Mouse (Mus musculus) stomach, embryonic 15.5 days (tissue): Measurements from ENCODE around the gene Sept11. TPM values are rescaled to one million over a fixed set of nuclear protein-coding genes. Genes with fewer than 3 reads are reported as not detected.

Source experiments
- ATAC-seq: fragments of 200-750 bp; cut with Nextera tagmentation; 2 replicates; pipeline ENCODE4 v1.8.0; 2017; ENCODE audit warnings: low read depth, moderate number of reproducible peaks, moderate TSS enrichment; ENCODE audit not compliant: insufficient read depth, low FRiP score
- H3K27ac ChIP-seq: fragments of 300-500 bp; sonication (generic); 2 replicates; pipeline ENCODE4 v1.5.1; 2015; ENCODE audit warnings: mild to moderate bottlenecking, inconsistent platforms
- H3K27me3 ChIP-seq: fragments of 300-500 bp; sonication (generic); replicated peaks from 2 replicates; pipeline ENCODE4 v1.6.1; 2015; ENCODE audit warnings: inconsistent platforms
- H3K36me3 ChIP-seq: fragments of 300-500 bp; sonication (generic); 2 replicates; pipeline ENCODE4 v1.6.1; 2015; ENCODE audit warnings: inconsistent platforms
- H3K4me1 ChIP-seq: fragments of 300-500 bp; sonication (generic); 2 replicates; pipeline ENCODE4 v1.6.1; 2015; ENCODE audit warnings: inconsistent platforms
- H3K4me2 ChIP-seq: fragments of 300-500 bp; sonication (generic); 2 replicates; pipeline ENCODE4 v1.6.1; 2015; ENCODE audit warnings: mild to moderate bottlenecking, inconsistent platforms
- H3K4me3 ChIP-seq: fragments of 300-500 bp; sonication (generic); replicated peaks from 2 replicates; pipeline ENCODE4 v1.5.1; 2015; ENCODE audit warnings: inconsistent platforms
- H3K9ac ChIP-seq: fragments of 300-500 bp; sonication (generic); 2 replicates; pipeline ENCODE4 v1.6.1; 2015; ENCODE audit warnings: inconsistent platforms
- H3K9me3 ChIP-seq: fragments of 300-500 bp; sonication (generic); 2 replicates; pipeline ENCODE4 v1.6.1; 2016; ENCODE audit warnings: inconsistent platforms
- WGBS: fragments of 180-500 bp; shearing (Covaris S2); methylation state at CpG from one replicate; pipeline ENCODE4 v1.1.7; 2015; 5-methylcytosine and 5-hydroxymethylcytosine counted together
- polyA plus RNA-seq: library from polyadenylated mRNA; unstranded; fragments of >200 nt; fragmentation: Nextera tagmentation; extraction: Ambion mirVana; gene quantifications from 2 replicates; pipeline ENCODE4 v1.2.1, GENCODE M21; 2015

Gene Sept11
- polyA plus RNA-seq, 1 experiment from 2014 or later: 141 TPM

DNA sequence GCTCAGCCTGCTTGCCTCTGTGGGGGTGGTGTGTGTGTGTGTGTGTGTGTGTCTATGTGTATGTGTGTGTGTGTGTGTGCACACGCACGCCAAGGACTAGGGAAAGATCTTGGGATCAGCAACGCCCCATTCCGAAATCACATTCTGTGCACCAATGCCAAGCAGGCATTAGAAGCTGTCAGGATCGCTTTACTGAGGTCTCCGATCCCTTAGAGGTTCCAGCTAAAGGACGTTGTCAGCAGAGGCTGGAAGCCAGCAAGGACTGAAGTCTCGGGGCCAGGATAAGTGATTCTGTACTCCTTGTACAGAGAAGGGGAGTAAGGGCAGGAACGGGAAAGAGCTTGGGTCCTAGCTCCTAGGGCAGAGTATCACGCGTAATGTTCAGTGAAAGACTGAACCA lies 61.2 kb downstream of the Sept11 start:
- Histone ChIP-seq H3K9me3 (no peaks in the 10 kb centered on the region), H3K4me3 (no peak overlapping the region), H3K9ac (no peak overlapping the region), H3K27me3 (no peaks in the 10 kb centered on the region), H3K4me1 (peaks cover 15% of the 10 kb centered on the region), H3K4me2 (no peak overlapping the region), H3K36me3 (0 out of 2 replicates have a peak, but pooled peaks cover 5% of the 10 kb centered on the region), H3K27ac (no peak overlapping the region)
- ATAC-seq: no peak
- WGBS: 81% methylated on average over 11 of the region's 11 CpGs

DNA sequence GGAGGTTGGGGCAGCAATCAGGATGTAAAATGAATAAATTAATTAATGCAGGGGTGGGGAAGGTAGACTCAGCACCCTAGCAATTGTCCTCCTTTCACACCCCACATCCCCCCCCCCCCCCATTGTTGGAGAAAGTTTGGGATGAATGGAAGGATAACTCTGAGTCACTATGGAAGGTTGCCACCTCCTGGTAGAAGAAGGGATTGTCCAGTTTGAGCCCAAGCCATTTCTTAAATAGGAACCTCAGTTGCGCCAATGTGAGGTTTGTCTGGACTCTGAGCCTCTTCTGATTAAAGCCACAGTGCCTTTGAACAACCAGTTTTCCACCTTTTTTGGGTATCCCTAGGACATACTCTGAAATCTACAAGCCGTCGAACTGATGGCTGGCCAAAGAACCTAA lies 70.3 kb downstream of the Sept11 start:
- WGBS: 92% methylated on average over 3 of the region's 3 CpGs
- peak; percentile 18; the same call in 1 of the 2 replicates for ATAC-seq
- H3K9ac ChIP-seq: no peak overlapping the region
- H3K36me3 ChIP-seq: peaks cover 59% of the 10 kb centered on the region
- no peak overlapping the region for H3K4me3 ChIP-seq
- no peak overlapping the region for H3K4me2 ChIP-seq
- H3K9me3 ChIP-seq: no peaks in the 10 kb centered on the region
- no peaks in the 10 kb centered on the region for H3K4me1 ChIP-seq
- H3K27ac ChIP-seq: no peak overlapping the region
- no peaks in the 10 kb centered on the region for H3K27me3 ChIP-seq

DNA sequence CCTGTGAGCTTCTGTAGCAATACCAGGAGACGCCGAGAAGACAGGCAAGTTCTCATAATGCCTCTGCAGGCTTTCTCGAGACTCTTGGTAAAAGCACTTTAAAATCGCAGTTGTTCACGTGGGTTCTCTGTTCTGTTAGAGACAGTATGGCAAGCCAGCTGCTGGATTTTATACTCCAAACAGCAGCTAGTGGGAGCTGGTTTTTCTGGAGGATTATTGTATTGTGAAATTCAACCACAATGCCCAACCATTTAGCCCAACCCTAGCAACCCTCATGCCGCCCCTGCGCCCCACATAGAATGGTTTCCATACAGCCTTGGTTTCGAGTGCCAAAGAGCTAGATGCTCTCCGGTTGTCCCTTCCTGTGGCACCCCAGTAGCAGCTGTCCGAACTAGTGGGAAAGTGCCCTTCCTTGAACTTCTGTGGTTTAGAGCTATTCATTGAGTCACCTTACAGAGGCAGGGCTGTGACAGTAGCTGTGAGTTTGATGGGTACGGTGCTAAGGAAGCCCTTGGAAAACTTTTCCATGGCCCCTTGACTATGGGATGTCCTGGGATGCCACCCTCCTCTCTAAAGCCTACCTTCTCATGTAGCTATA lies 74.8 kb downstream of the Sept11 start:
- 89% methylated on average over 11 of the region's 11 CpGs for WGBS
- no peaks in the 10 kb centered on the region for H3K9me3 ChIP-seq
- peaks cover 45% of the 10 kb centered on the region for H3K36me3 ChIP-seq
- no peak overlapping the region for H3K4me3 ChIP-seq
- ATAC-seq: no peak
- H3K4me1 ChIP-seq: no peaks in the 10 kb centered on the region
- H3K27me3 ChIP-seq: no peaks in the 10 kb centered on the region
- no peak overlapping the region for H3K4me2 ChIP-seq
- no peak overlapping the region for H3K9ac ChIP-seq
- no peak overlapping the region for H3K27ac ChIP-seq

DNA sequence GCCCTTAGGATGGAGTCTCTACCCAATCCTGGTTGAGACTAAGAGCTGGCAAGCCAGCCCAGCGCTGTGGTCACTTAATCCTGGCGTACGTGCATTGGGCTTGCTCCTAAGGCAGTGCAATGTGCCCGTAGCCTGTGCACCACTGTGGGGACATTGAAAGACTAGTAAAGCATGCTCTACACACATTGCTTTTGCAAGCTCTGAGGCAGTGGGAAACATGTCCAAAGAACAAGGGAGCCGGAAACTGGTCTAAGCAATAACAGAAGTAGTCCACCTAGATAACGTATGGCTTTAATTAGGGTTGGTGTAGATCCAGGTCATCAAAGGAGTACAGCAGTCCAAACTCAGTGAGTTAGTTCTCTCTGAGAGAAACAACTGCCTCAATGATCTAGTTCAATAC lies 75.4 kb downstream of the Sept11 start:
- Histone ChIP-seq H3K27ac (no peak overlapping the region), H3K9me3 (no peaks in the 10 kb centered on the region), H3K4me3 (no peak overlapping the region), H3K27me3 (no peaks in the 10 kb centered on the region), H3K4me1 (no peaks in the 10 kb centered on the region), H3K36me3 (peaks cover 43% of the 10 kb centered on the region), H3K4me2 (no peak overlapping the region), H3K9ac (no peak overlapping the region)
- WGBS: 89% methylated on average over 6 of the region's 6 CpGs
- no peak for ATAC-seq

DNA sequence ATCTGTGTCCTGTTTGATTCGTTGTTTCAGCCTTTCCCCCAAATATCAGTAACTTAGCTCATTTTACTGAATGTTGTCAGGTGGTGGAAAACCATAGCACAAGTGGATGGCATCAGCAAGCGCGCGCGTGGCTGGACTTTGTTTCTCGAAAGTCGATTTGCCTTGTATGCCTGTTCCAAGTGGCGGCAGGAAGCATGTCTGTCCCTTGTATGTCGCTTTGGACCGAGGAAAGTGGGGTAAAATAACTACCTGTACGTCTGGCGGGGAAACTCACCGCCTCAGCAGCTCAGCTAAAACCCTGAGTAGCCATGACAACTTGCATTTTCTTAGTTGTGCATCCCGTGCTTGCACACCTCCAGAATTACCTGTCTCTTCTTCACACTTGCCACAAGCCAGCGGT lies 78.2 kb downstream of the Sept11 start:
- no peaks in the 10 kb centered on the region for H3K27me3 ChIP-seq
- H3K9me3 ChIP-seq: no peaks in the 10 kb centered on the region
- H3K9ac ChIP-seq: no peak overlapping the region
- no peak overlapping the region for H3K4me3 ChIP-seq
- 96% methylated on average over 15 of the region's 15 CpGs for WGBS
- H3K4me2 ChIP-seq: no peak overlapping the region
- H3K36me3 ChIP-seq: peaks cover 25% of the 10 kb centered on the region
- ATAC-seq: no peak
- no peak overlapping the region for H3K27ac ChIP-seq
- no peaks in the 10 kb centered on the region for H3K4me1 ChIP-seq

DNA sequence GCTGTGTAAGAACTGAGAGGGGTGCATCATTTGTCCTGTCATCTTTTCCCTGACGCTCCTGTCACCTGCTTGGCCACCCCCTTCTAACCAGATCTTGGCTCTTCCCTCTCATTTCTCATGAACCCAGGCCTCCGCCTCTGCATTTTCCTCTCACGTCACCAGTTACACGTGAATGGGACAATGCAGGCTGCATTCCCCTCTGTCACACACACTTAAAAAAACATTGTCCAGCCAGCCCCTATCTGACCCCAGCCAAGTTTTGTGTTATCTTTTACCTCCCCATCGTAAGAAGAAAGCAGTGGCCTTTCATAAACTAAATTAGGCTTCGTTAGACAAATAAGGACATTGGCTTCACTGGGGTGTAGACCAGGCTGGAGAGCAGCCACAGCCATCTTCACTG lies 79.3 kb downstream of the Sept11 start:
- ATAC-seq: no peak
- Histone ChIP-seq H3K9ac (no peak overlapping the region), H3K4me1 (no peaks in the 10 kb centered on the region), H3K36me3 (peaks cover 18% of the 10 kb centered on the region), H3K4me2 (no peak overlapping the region), H3K27me3 (no peaks in the 10 kb centered on the region), H3K9me3 (no peaks in the 10 kb centered on the region), H3K4me3 (no peak overlapping the region), H3K27ac (no peak overlapping the region)
- 84% methylated on average over 6 of the region's 6 CpGs for WGBS

DNA sequence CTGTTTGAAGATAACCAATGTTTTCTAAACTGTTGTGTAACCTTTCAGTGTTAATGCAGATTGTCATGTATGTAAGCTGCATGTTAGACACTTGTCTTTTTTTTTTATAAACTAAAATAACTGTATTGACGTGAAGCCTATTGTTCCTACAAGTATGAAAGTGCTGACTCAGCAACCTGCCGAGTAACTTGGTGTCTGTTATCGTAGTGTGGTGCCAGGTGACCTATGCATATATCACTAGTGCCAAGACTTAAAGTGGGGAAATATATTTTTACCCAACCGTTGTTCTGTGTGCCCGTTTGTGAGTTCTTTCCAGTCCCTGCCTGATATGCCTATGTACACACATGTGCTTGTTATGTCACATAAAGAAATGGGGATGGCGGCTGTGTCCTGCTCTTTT lies 81.4 kb downstream of the Sept11 start:
- H3K4me2 ChIP-seq: no peak overlapping the region
- H3K36me3 ChIP-seq: peaks cover 7% of the 10 kb centered on the region
- H3K27ac ChIP-seq: no peak overlapping the region
- H3K4me3 ChIP-seq: no peak overlapping the region
- no peaks in the 10 kb centered on the region for H3K9me3 ChIP-seq
- no peak overlapping the region for H3K9ac ChIP-seq
- no peaks in the 10 kb centered on the region for H3K4me1 ChIP-seq
- no peaks in the 10 kb centered on the region for H3K27me3 ChIP-seq
- WGBS: 76% methylated on average over 6 of the region's 6 CpGs
- no peak for ATAC-seq

DNA sequence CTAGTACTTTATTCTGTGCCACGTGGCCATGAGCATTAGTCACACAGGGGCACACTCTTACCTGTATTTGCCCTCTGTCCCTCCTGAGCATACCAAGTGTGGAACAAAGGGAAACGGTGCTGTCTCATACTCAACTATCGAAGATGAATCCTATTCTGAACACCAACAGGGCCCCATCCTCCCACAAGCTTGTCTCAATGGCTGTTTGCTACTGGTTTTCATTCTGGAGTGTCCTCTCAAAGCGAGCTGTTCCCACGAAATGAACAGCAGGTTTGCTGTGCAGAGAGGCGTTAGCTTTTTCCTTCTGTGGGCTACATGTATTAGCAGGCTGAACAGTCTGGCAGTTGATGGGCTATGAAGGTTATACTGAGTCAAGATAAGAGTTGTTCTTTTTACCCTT lies 85.4 kb downstream of the Sept11 start:
- 80% methylated on average over 6 of the region's 6 CpGs for WGBS
- H3K4me3 ChIP-seq: no peak overlapping the region
- H3K27ac ChIP-seq: no peak overlapping the region
- H3K9me3 ChIP-seq: no peaks in the 10 kb centered on the region
- H3K4me1 ChIP-seq: no peaks in the 10 kb centered on the region
- no peaks in the 10 kb centered on the region for H3K27me3 ChIP-seq
- 0 out of 2 replicates have a peak, but pooled peaks have one; percentile 10 for ATAC-seq
- H3K4me2 ChIP-seq: no peak overlapping the region
- no peak overlapping the region for H3K9ac ChIP-seq
- H3K36me3 ChIP-seq: peaks cover 22% of the 10 kb centered on the region; the same call in 1 of the 2 replicates

DNA sequence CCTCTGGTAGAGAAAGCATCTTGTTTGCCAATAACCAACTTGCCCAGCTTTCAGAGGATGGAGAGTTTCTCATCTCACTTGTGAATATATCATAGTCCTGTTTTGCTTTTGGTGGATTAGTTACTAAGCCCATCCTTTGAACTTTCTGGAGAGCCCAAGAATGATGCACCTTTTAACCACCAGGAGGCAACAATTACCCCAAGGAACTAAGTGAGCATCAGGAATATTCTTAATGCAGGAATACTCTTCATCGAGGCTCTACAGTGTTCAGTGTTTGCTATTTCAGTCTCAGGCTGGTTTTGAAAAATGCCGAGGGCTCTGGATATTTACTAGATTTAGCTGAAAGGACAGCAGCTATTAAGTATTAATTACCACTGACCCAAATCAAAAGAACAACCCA lies 87.0 kb downstream of the Sept11 start:
- no peak overlapping the region for H3K27ac ChIP-seq
- no peak overlapping the region for H3K9ac ChIP-seq
- no peaks in the 10 kb centered on the region for H3K9me3 ChIP-seq
- H3K27me3 ChIP-seq: no peaks in the 10 kb centered on the region
- H3K36me3 ChIP-seq: peaks cover 22% of the 10 kb centered on the region
- WGBS: 64% methylated on average over 2 of the region's 2 CpGs
- no peak overlapping the region for H3K4me3 ChIP-seq
- no peak overlapping the region for H3K4me2 ChIP-seq
- H3K4me1 ChIP-seq: no peaks in the 10 kb centered on the region
- ATAC-seq: no peak

DNA sequence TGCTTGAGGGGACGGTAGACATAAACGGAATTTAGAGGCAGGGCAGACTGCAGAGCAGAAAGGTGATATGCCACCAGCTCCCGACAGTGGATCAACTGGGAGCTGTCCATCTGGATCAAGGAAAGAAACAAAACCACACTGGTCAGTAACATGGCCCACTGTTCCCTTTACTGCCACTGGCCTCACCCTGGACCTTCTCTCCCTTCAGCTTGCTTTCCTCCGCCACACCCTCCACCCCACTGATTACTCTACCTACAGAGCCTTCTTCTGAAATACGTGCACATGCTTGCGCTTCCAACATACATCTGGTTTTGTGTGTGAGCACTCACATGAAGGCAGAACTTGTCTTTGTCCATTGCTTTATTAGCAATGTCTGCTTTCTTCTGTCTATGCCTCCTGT lies 90.1 kb downstream of the Sept11 start:
- Histone ChIP-seq H3K9ac (no peak overlapping the region), H3K4me2 (no peak overlapping the region), H3K4me3 (no peak overlapping the region), H3K36me3 (peaks cover 37% of the 10 kb centered on the region), H3K4me1 (no peaks in the 10 kb centered on the region), H3K27ac (no peak overlapping the region), H3K9me3 (no peaks in the 10 kb centered on the region), H3K27me3 (no peaks in the 10 kb centered on the region)
- no peak for ATAC-seq
- 85% methylated on average over 6 of the region's 6 CpGs for WGBS

DNA sequence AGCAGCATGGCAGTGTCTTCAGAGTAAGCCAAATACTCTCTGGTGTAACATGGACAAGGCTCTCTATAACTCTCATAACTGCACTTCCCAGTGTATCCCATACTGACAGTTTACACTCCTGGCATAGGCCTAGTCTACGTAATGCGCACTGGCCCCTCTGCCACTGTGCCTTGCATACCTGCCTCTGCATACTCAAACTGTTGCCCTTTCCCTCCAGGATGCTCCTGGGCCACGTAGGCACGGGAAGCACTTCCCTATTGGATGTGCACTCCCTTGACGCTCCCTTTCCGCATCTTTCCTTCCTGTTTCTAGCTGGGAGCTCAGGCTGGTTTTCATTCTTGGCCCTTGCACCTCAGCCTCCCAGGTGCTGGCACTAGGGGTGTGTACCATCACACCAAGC lies 91.3 kb downstream of the Sept11 start:
- WGBS: 87% methylated on average over 6 of the region's 6 CpGs
- ATAC-seq: no peak
- Histone ChIP-seq H3K9ac (no peak overlapping the region), H3K27ac (no peak overlapping the region), H3K27me3 (no peaks in the 10 kb centered on the region), H3K4me1 (no peaks in the 10 kb centered on the region), H3K9me3 (no peaks in the 10 kb centered on the region), H3K4me2 (no peak overlapping the region), H3K4me3 (no peak overlapping the region), H3K36me3 (peaks cover 43% of the 10 kb centered on the region)

DNA sequence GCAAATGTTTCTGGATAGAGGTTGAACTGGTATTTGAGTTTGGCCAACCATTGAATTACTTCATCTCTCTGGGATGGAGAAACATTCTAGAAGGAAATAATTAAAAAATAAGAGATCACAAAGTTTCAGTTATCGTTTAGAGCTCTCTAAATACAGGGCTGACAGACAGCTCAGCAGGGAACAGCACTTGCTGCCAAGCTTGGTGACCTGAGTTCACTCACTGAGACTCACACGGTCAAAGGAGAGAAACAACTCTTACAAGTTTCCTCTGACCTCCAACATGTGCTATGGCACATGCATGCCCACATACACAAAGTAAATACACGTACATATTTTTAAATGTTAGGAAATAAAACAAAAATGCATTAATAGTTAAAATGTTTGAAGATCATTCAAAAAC lies 96.4 kb downstream of the Sept11 start:
- no peak overlapping the region for H3K9ac ChIP-seq
- H3K4me1 ChIP-seq: no peaks in the 10 kb centered on the region
- H3K9me3 ChIP-seq: no peaks in the 10 kb centered on the region
- no peak overlapping the region for H3K27ac ChIP-seq
- no peak overlapping the region for H3K4me3 ChIP-seq
- peaks cover 21% of the 10 kb centered on the region; the same call in 1 of the 2 replicates for H3K36me3 ChIP-seq
- no peak for ATAC-seq
- 71% methylated on average over 3 of the region's 3 CpGs for WGBS
- no peak overlapping the region for H3K4me2 ChIP-seq
- H3K27me3 ChIP-seq: no peaks in the 10 kb centered on the region

DNA sequence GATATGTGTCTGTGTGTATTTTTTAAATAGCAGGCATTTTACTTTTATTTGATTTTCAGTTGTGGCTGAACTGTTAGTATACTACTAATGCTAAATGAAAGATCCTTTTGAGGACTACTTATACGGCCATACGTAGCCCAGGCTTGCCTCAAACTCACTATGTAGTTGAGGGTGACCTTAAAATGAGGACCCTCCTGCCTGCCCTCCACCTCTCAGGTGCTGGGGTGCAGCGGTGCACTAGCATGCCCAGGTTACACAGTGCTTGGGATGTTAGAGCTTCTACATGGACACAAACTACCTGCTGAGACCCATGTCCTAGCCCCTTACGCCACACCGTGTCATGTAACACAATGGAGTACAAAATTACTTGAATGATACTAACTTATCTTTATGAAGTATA lies 97.2 kb downstream of the Sept11 start:
- H3K4me3 ChIP-seq: no peak overlapping the region
- peaks cover 22% of the 10 kb centered on the region; the same call in 1 of the 2 replicates for H3K36me3 ChIP-seq
- no peak for ATAC-seq
- 94% methylated on average over 5 of the region's 5 CpGs for WGBS
- no peak overlapping the region for H3K4me2 ChIP-seq
- no peaks in the 10 kb centered on the region for H3K27me3 ChIP-seq
- no peak overlapping the region for H3K27ac ChIP-seq
- no peaks in the 10 kb centered on the region for H3K9me3 ChIP-seq
- H3K9ac ChIP-seq: no peak overlapping the region
- no peaks in the 10 kb centered on the region for H3K4me1 ChIP-seq
